Mouse (Mus musculus) bone marrow macrophage, adult 2 months (primary cell): ENCODE data around the gene Igf1r.

ENCODE experiments used
- CTCF ChIP-seq: IDR thresholded peaks from 2 replicates; pipeline ENCODE4 v1.5.1; 2012; ENCODE audit warnings: low read depth, mild to moderate bottlenecking, low read length, moderate library complexity
- POLR2A ChIP-seq: IDR thresholded peaks from 2 replicates; pipeline ENCODE4 v1.6.1; 2012; ENCODE audit warnings: mild to moderate bottlenecking, low read depth, low read length, borderline replicate concordance

GRCm38 (mm10) chr7:68090576-68090975 lies 137.9 kb downstream of the Igf1r start:
- TF ChIP-seq POLR2A = no peak
- no peak for TF ChIP-seq CTCF
